Mouse (Mus musculus): Measurements from ENCODE around the gene Sema3g. TPM values are rescaled to one million over a fixed set of nuclear protein-coding genes. Genes with fewer than 3 reads are reported as not detected.

The Sema3g gene
- total and polyA plus RNA-seq, 3 experiments: 0.04 to 0.25 TPM; not detected in 1

DNA sequence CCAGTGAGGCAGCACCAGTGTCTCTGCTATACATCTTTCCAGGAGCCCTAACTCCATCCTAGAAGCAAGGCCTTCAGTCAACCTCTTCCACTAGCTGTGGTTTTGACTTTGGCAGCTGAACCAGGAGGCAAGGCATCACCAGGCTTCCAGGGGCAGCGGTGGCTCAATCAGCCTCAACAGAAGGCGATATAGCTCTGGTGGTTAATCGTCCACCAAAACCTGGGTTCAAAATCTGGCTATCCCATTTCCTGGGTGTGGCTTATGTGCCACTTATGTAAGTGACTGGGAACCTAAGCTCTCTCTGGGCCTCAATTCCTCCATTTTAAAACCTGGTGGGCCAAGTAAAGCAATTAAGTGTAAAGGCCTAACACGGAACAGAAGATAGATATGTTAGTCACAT lies 12.8 kb upstream of the Sema3g start:
- no peaks in the 10 kb centered on the region for H3K9me3 ChIP-seq (replicated peaks; ENCODE audit: insufficient read depth, low read length)
- no peak overlapping the region for H3K27ac ChIP-seq (ENCODE audit: control insufficient read depth, low read depth, low read length)
- H3K4me3 ChIP-seq (ENCODE audit: control insufficient read depth in 1 of 2, insufficient read depth in 1 of 2, low read depth in 2 of 2, low read length in 2 of 2): peak overlapping the region; percentile 84 to 98; a peak in 2 of 4 replicates
- TF ChIP-seq SIN3A (IDR thresholded peaks at IDR 0.05; ENCODE audit: low read length): no peak
- TF ChIP-seq UBTF (IDR thresholded peaks at IDR 0.05; ENCODE audit: borderline replicate concordance, insufficient read depth, low read depth, low read length): no peak
- no peak for TF ChIP-seq TCF12 (IDR thresholded peaks at IDR 0.05; ENCODE audit: low read depth, low read length)
- no peak for TF ChIP-seq CHD2 (IDR thresholded peaks at IDR 0.05; ENCODE audit: low read length)
- no peak for TF ChIP-seq TBP (IDR thresholded peaks at IDR 0.05; ENCODE audit: low read depth, low read length)
- no peak for TF ChIP-seq MAFK (IDR thresholded peaks at IDR 0.05; ENCODE audit: borderline replicate concordance, low read depth, low read length)
- no peak for TF ChIP-seq POLR2A (IDR thresholded peaks at IDR 0.05; ENCODE audit: control insufficient read depth in 1 of 2, insufficient read depth in 1 of 2, low read depth in 1 of 2, low read length in 2 of 2, poor library complexity in 1 of 2)
- TF ChIP-seq MYC (IDR thresholded peaks at IDR 0.05; ENCODE audit: low read depth, low read length): no peak
- no peak for TF ChIP-seq JUND (IDR thresholded peaks at IDR 0.05; ENCODE audit: low read depth, low read length)
- no peak for TF ChIP-seq POLR2AphosphoS5 (IDR thresholded peaks at IDR 0.05; ENCODE audit: borderline replicate concordance, low read depth, low read length)
- TF ChIP-seq EP300 (IDR thresholded peaks at IDR 0.05; ENCODE audit: low read depth in 1 of 2, low read length in 2 of 2): no peak
- TF ChIP-seq MYB (IDR thresholded peaks at IDR 0.05; ENCODE audit: low read depth, low read length): no peak
- TF ChIP-seq MAX (IDR thresholded peaks at IDR 0.05; ENCODE audit: low read length): no peak
- no peaks in the 10 kb centered on the region for H3K27me3 ChIP-seq (ENCODE audit: control insufficient read depth in 1 of 2, insufficient read depth in 2 of 2, low read length in 2 of 2)
- H3K9ac ChIP-seq (ENCODE audit: control insufficient read depth, low read depth, low read length, poor library complexity, severe bottlenecking): no peak overlapping the region; the same call in 1 of the 2 replicates
- peaks cover 3 to 11% of the 10 kb centered on the region in 2 experiments; a peak in 3 of 4 replicates for H3K4me1 ChIP-seq (ENCODE audit: control insufficient read depth in 1 of 2, insufficient read depth in 2 of 2, low read length in 2 of 2)
- peaks cover 3 to 18% of the 10 kb centered on the region in 2 experiments; a peak in 3 of 4 replicates for H3K36me3 ChIP-seq (ENCODE audit: control insufficient read depth in 1 of 2, insufficient read depth in 2 of 2, low read length in 2 of 2)
- peak; percentile 18 for DNase-seq (ENCODE audit: low read depth, low spot score)
- peaks cover 19% of the 10 kb centered on the region for H3K79me2 ChIP-seq (ENCODE audit: control insufficient read depth, insufficient read depth, low read length, poor library complexity)

DNA sequence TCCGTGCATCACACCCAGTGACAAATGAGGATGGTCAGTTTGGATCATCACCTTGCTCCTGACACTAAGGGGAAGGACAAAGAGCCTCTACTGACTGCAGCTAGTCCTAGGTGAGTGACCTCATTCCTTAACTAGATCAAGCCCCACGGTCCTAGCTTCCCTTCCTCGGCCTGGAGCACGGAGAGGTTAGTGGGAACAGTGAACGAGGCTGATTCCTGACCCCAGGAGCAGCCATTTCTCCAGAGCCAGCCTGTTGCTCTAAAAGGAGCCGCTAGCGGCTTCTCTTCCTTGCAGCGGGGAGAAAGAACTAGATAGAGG lies 12.5 kb upstream of the Sema3g start:
- peaks cover 3 to 18% of the 10 kb centered on the region in 2 experiments; a peak in 3 of 4 replicates for H3K36me3 ChIP-seq (ENCODE audit: control insufficient read depth in 1 of 2, insufficient read depth in 2 of 2, low read length in 2 of 2)
- no peaks in the 10 kb centered on the region for H3K27me3 ChIP-seq (ENCODE audit: control insufficient read depth in 1 of 2, insufficient read depth in 2 of 2, low read length in 2 of 2)
- TF ChIP-seq NELFE (IDR thresholded peaks at IDR 0.05; ENCODE audit: low read depth, low read length): no peak
- TF ChIP-seq CHD2 (IDR thresholded peaks at IDR 0.05; ENCODE audit: low read length): no peak
- no peak for TF ChIP-seq ELF1 (IDR thresholded peaks at IDR 0.05; ENCODE audit: low read depth, low read length)
- no peak for TF ChIP-seq ZMIZ1 (IDR thresholded peaks at IDR 0.05; ENCODE audit: low read depth, low read length)
- TF ChIP-seq MEF2A (IDR thresholded peaks at IDR 0.05; ENCODE audit: extremely low read depth, insufficient replicate concordance, low read depth, low read length, poor library complexity, severe bottlenecking): no peak
- no peak for TF ChIP-seq MYB (IDR thresholded peaks at IDR 0.05; ENCODE audit: low read depth, low read length)
- peak overlapping the region; percentile 84 to 98 for H3K4me3 ChIP-seq (ENCODE audit: control insufficient read depth in 1 of 2, insufficient read depth in 1 of 2, low read depth in 2 of 2, low read length in 2 of 2)
- H3K79me2 ChIP-seq (ENCODE audit: control insufficient read depth, insufficient read depth, low read length, poor library complexity): peaks cover 19% of the 10 kb centered on the region
- DNase-seq (ENCODE audit: low read depth, low spot score): no peak
- H3K4me1 ChIP-seq (ENCODE audit: control insufficient read depth in 1 of 2, insufficient read depth in 2 of 2, low read length in 2 of 2): peaks cover 3 to 11% of the 10 kb centered on the region in 2 experiments; a peak in 3 of 4 replicates
- H3K9me3 ChIP-seq (replicated peaks; ENCODE audit: insufficient read depth, low read length): no peaks in the 10 kb centered on the region
- H3K27ac ChIP-seq (ENCODE audit: control insufficient read depth, low read depth, low read length): no peak overlapping the region
- peak overlapping the region; percentile 99 for H3K9ac ChIP-seq (ENCODE audit: control insufficient read depth, low read depth, low read length, poor library complexity, severe bottlenecking)
